Mouse (Mus musculus) lung, adult 2 months (tissue): ENCODE data around the gene Rragd. TPM values are rescaled to one million over a fixed set of nuclear protein-coding genes. Genes with fewer than 3 reads are reported as not detected.
A peak's percentile ranks its signal among the peaks of the same experiment; 100 is the strongest.

Experiments
- DNase-seq: peaks from one replicate; pipeline ENCODE4 v3.0.0; 2022
- H3K4me1 ChIP-seq: fragments of 200-500 bp; 2 replicates; pipeline ENCODE4 v1.6.1; 2011; ENCODE audit warnings: low read length; ENCODE audit not compliant: control insufficient read depth, insufficient read depth
- H3K4me3 ChIP-seq: fragments of 200-500 bp; replicated peaks from 2 replicates; pipeline ENCODE3; 2011; ENCODE audit warnings: low read depth, mild to moderate bottlenecking, control low read depth, low read length; ENCODE audit errors: extremely low read depth
- CTCF ChIP-seq: fragments of 200-500 bp; IDR thresholded peaks from 2 replicates; pipeline ENCODE4 v1.5.1; 2011; ENCODE audit warnings: mild to moderate bottlenecking, low read length, control low read depth; ENCODE audit not compliant: insufficient read depth
- POLR2A ChIP-seq: fragments of 200-500 bp; IDR thresholded peaks from 2 replicates; pipeline ENCODE4 v1.6.1; 2011; ENCODE audit warnings: low read depth, mild to moderate bottlenecking, control low read depth, low read length, borderline replicate concordance; ENCODE audit errors: extremely low read depth
- WGBS: fragments of 180-500 bp; shearing (Covaris S2); methylation state at CpG from one replicate; pipeline ENCODE4 v1.1.7; 2018; 5-methylcytosine and 5-hydroxymethylcytosine counted together
- polyA plus RNA-seq: library from polyadenylated mRNA; depleted of rRNA; stranded (reverse); fragments of >200 nt; gene quantifications from 2 replicates; pipeline ENCODE4 v1.2.3, GENCODE M21; 2012

Gene Rragd
- polyA plus RNA-seq, 1 experiment = 3.4 TPM

- WGBS = 89% methylated on average over 11 of the region's 11 CpGs
- TF ChIP-seq POLR2A (no peak), CTCF (no peak)
- DNase-seq = no peak
- no peaks in the 10 kb centered on the region for H3K4me1 ChIP-seq
- H3K4me3 ChIP-seq = no peak overlapping the region
These were observed 24.0 kb downstream of the Rragd start for GRCm38 (mm10) chr4:33006844-33007243.

DNA sequence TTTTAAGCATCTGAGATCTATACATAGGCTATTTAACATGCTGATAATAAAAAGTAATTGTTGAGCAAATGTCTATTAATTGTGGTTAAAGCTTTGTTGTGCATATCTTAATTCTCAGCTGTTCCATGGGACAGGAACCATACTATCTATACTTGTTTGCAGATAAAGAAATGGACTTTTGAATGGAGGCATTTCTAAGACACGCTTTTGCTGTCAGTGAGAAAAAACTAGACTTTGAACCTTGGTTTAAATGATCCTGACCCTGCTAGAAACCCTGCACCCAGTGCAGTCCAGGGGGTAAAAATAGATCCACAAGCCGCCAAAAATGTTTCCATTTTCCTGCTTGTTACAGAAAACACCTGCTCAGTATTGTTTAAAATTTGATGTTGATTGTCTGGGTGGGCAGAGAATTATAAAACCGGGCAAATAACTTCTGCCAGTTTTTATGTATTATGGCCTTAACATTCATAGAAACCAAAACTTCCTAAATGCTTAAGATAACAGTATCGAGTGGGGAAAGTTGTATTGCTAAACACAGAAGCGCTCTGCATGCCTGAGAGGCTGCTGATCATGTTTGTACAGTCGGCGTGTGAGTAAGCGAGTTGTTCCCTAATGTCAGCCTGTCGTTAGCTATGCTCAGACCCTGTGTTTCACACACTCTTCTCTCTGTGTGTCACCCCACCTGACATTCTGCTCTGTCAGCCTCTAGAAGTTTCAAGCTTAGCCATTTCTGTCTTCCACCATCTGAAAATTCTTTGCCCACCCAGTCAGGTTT is 24.8 kb downstream of the Rragd start:
- DNase-seq = no peak
- 49% methylated on average over 9 of the region's 9 CpGs for WGBS

DNA sequence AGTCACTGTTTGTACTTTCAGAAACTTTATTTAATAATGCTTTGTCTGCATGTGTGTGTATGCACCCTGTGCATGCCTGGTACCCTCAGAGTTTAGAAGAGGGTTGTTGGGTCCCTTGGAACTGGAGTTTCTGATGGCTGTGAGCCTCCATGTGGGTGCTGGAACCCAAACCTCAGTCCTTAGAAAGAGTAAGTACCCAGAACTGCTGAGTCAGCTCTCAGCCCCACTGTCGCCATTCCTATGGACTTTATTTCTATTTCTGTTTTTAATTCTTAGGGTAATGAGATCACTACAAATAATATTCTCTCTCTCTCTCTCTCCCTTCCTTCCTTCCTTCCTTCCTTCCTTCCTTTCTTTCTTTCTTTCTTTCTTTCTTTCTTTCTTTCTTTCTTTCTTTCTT is 27.2 kb downstream of the Rragd start:
- TF ChIP-seq POLR2A (no peak), CTCF (no peak)
- 88% methylated on average over 1 of the region's 1 CpGs for WGBS
- H3K4me1 ChIP-seq = no peaks in the 10 kb centered on the region
- DNase-seq = no peak
- no peak overlapping the region for H3K4me3 ChIP-seq

More for the DNA sequence above, 24.8 kb downstream of the Rragd start:
- H3K4me1 ChIP-seq = no peaks in the 10 kb centered on the region
- H3K4me3 ChIP-seq = no peak overlapping the region
- TF ChIP-seq POLR2A = no peak
- TF ChIP-seq CTCF = no peak

DNA sequence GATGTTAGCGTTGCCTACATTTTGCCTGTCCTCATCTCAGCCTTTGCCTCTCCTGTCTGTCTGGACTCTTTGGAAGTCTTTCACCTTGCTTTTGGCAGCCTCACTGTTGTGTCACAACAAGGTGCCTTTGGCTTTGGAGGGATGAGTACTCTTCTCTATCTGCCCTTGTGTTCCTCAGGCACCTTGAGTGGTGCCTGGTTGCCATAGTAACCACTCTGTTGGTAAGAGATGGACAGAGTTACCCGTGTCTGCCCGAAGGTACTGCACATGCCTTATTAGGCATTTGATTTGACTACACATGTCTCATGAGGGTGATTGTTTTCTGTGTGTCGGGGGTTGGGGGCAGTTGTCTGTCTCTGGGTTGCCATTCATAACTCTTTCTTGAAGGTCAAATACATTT is 29.6 kb downstream of the Rragd start:
- H3K4me1 ChIP-seq = no peaks in the 10 kb centered on the region
- 74% methylated on average over 4 of the region's 4 CpGs for WGBS
- DNase-seq = no peak
- TF ChIP-seq CTCF (no peak), POLR2A (no peak)
- H3K4me3 ChIP-seq = no peak overlapping the region

- DNase-seq = peak; percentile 80
- WGBS = 38% methylated on average over 9 of the region's 9 CpGs
- H3K4me1 ChIP-seq = no peaks in the 10 kb centered on the region
- H3K4me3 ChIP-seq = no peak overlapping the region
- no peak for TF ChIP-seq POLR2A
- peak; percentile 98 for TF ChIP-seq CTCF
These were observed 35.6 kb downstream of the Rragd start for GRCm38 (mm10) chr4:33018361-33018999.

DNA sequence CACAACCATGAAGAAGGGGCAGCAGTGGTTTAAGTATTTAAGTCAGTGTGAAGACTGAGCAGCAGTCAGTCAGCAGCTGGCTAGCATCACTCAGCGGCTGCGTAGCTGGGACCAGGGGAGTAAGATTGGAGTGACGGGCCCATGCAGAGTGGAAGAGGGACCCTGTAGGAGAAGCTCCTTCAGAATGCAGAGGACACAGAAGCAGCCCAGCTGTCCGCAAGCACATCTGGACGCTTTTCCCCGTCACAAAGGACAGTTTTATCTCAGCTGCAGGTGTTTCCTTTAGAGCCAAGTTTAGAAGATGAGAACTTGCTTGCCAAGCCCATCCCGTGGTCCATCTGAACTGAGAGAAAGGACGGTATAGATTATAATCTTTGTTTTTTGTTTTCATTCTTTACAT is 41.6 kb downstream of the Rragd start:
- TF ChIP-seq CTCF = no peak
- no peak for TF ChIP-seq POLR2A
- Histone ChIP-seq H3K4me1 (no peaks in the 10 kb centered on the region), H3K4me3 (no peak overlapping the region)
- WGBS = 56% methylated on average over 8 of the region's 8 CpGs
- DNase-seq = no peak

DNA sequence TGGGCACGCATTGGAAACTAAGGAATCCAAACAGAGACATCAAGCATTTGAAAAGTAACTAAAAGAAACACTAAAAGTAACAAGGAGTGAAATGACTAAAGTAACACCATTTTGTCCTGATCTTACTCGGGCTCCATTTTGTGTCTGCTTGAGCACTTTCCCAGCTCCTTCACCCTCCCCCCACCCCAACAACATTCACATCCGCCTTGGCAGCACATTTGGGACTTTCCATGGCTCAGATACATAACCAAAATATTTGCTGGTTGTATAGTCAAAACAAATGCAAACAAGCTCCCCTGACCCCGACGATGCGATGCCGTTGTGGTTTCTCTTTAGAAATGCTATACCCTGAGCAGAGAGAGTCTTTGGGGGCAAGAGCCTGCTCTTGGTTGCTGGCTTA is 46.3 kb downstream of the Rragd start:
- Histone ChIP-seq H3K4me1 (peaks cover 9% of the 10 kb centered on the region), H3K4me3 (no peak overlapping the region)
- TF ChIP-seq POLR2A (no peak), CTCF (no peak)
- DNase-seq = no peak
- 80% methylated on average over 7 of the region's 7 CpGs for WGBS

GRCm38 (mm10) chr4:33030264-33031194 is 47.7 kb downstream of the Rragd start:
- TF ChIP-seq CTCF (no peak), POLR2A (no peak)
- H3K4me3 ChIP-seq = peak overlapping the region; percentile 100
- H3K4me1 ChIP-seq = peaks cover 9% of the 10 kb centered on the region
- 3% methylated on average over 55 of the region's 55 CpGs for WGBS
- no peak for DNase-seq

GRCm38 (mm10) chr4:33031195-33031960 is 48.5 kb downstream of the Rragd start, which contains the start of gene Ube2j1:
TSS of gene Ube2j1 (plus strand) at chr4:33031416.
- WGBS = under 1% methylated on average over 110 of the region's 123 CpGs
- peak; percentile 87 for DNase-seq
- H3K4me3 ChIP-seq = peak within 1 kb of the TSS; percentile 100
- H3K4me1 ChIP-seq = peaks cover 9% of the 10 kb centered on the region
- TF ChIP-seq CTCF (no peak), POLR2A (peak; percentile 66)

DNA sequence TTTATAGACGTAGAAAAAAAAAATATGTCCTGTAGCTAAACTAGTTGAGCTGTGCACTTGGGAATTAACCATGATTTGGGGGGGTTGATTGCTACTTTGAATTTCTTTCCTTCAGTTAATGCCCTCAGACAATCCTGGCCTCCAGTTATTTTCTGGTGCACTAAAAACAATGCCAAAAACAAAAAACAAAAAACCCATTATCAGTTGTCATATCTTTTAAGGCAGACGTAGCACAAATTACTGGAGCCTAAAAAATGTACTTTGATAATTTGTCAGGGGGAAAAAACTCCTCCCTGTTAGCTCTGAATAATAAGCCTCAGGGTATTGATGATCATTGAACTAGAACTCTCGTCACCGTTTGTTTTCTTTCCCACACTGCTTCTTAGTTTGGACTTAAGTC is 49.2 kb downstream of the Rragd start:
- Histone ChIP-seq H3K4me1 (peaks cover 9% of the 10 kb centered on the region), H3K4me3 (peak overlapping the region; percentile 100)
- 18% methylated on average over 4 of the region's 4 CpGs for WGBS
- TF ChIP-seq POLR2A = no peak
- no peak for TF ChIP-seq CTCF
- no peak for DNase-seq
